Mouse (Mus musculus) heart, embryonic 15.5 days (tissue): ENCODE results near the gene Arid1a. TPM values are rescaled to one million over a fixed set of nuclear protein-coding genes. Genes with fewer than 3 reads are reported as not detected.
"Not testable (repeated sequence)": the region's sequence is repeated elsewhere in the genome, so short reads cannot be mapped to it uniquely, and the experiment has no call there.

Experiments
- ATAC-seq: fragments of 200-750 bp; cut with Nextera tagmentation; replicated peaks from 2 replicates; pipeline ENCODE4 v1.8.0; 2017; ENCODE audit warnings: low read depth, moderate TSS enrichment; ENCODE audit not compliant: insufficient number of reproducible peaks, insufficient read depth, low FRiP score
- H3K27ac ChIP-seq: fragments of 300-500 bp; sonication (generic); 2 replicates; pipeline ENCODE4 v1.5.1; 2015; ENCODE audit warnings: mild to moderate bottlenecking, inconsistent platforms
- H3K27me3 ChIP-seq: fragments of 300-500 bp; sonication (generic); 2 replicates; pipeline ENCODE4 v1.6.1; 2015; ENCODE audit warnings: inconsistent platforms
- H3K36me3 ChIP-seq: fragments of 300-500 bp; sonication (generic); 2 replicates; pipeline ENCODE4 v1.6.1; 2015; ENCODE audit warnings: mild to moderate bottlenecking, inconsistent platforms
- H3K4me1 ChIP-seq: fragments of 300-500 bp; sonication (generic); replicated peaks from 2 replicates; pipeline ENCODE4 v1.6.1; 2015; ENCODE audit warnings: inconsistent platforms
- H3K4me2 ChIP-seq: fragments of 300-500 bp; sonication (generic); 2 replicates; pipeline ENCODE4 v1.6.1; 2015; ENCODE audit warnings: inconsistent platforms, mild to moderate bottlenecking, moderate library complexity
- H3K4me3 ChIP-seq: fragments of 300-500 bp; sonication (generic); 2 replicates; pipeline ENCODE4 v1.5.1; 2015; ENCODE audit warnings: mild to moderate bottlenecking, inconsistent platforms
- H3K9ac ChIP-seq: fragments of 300-500 bp; sonication (generic); 2 replicates; pipeline ENCODE4 v1.6.1; 2015; ENCODE audit warnings: mild to moderate bottlenecking, inconsistent platforms
- H3K9me3 ChIP-seq: fragments of 300-500 bp; sonication (generic); replicated peaks from 2 replicates; pipeline ENCODE4 v1.6.1; 2016; ENCODE audit warnings: inconsistent platforms
- WGBS: fragments of 180-500 bp; shearing (Covaris S2); methylation state at CpG from one replicate; pipeline ENCODE4 v1.1.7; 2015; ENCODE audit warnings: mixed read lengths; 5-methylcytosine and 5-hydroxymethylcytosine counted together
- polyA plus RNA-seq: library from polyadenylated mRNA; unstranded; fragments of >200 nt; fragmentation: Nextera tagmentation; extraction: Ambion mirVana; gene quantifications from 2 replicates; pipeline ENCODE4 v1.2.1, GENCODE M21; 2015

The Arid1a gene
- polyA plus RNA-seq, 1 experiment from 2014 or later, result 16.5 TPM

- Histone ChIP-seq H3K9ac (peak overlapping the region; percentile 34), H3K27me3 (no peaks in the 10 kb centered on the region), H3K4me3 (peak overlapping the region; percentile 35), H3K4me2 (peak overlapping the region; percentile 58), H3K27ac (peak overlapping the region; percentile 92), H3K9me3 (no peaks in the 10 kb centered on the region), H3K36me3 (peaks cover 16% of the 10 kb centered on the region; the same call in 1 of the 2 replicates), H3K4me1 (peaks cover 25% of the 10 kb centered on the region)
- peak; percentile 85 for ATAC-seq
- 11% methylated on average over 10 of the region's 10 CpGs for WGBS
Measured at GRCm38 (mm10) chr4:133660193-133661155, 96.1 kb downstream of the Arid1a start.

GRCm38 (mm10) chr4:133659497-133660192 lies 96.9 kb downstream of the Arid1a start:
- H3K4me1 ChIP-seq, result peaks cover 25% of the 10 kb centered on the region
- H3K4me3 ChIP-seq, result peak overlapping the region; percentile 35
- H3K4me2 ChIP-seq, result peak overlapping the region; percentile 58
- peak overlapping the region; percentile 34 for H3K9ac ChIP-seq
- no peaks in the 10 kb centered on the region for H3K27me3 ChIP-seq
- no peaks in the 10 kb centered on the region for H3K9me3 ChIP-seq
- peaks cover 11% of the 10 kb centered on the region; the same call in 1 of the 2 replicates for H3K36me3 ChIP-seq
- peak overlapping the region; percentile 92 for H3K27ac ChIP-seq
- WGBS, result 18% methylated on average over 15 of the region's 15 CpGs
- peak; percentile 12; the same call in 1 of the 2 replicates for ATAC-seq

- peaks cover 7% of the 10 kb centered on the region; the same call in 1 of the 2 replicates for H3K36me3 ChIP-seq
- no peak overlapping the region for H3K4me2 ChIP-seq
- no peak overlapping the region for H3K4me3 ChIP-seq
- H3K9me3 ChIP-seq, result no peaks in the 10 kb centered on the region
- no peak overlapping the region for H3K9ac ChIP-seq
- ATAC-seq, result no peak
- H3K27ac ChIP-seq, result peak overlapping the region; percentile 92; the same call in 1 of the 2 replicates
- H3K27me3 ChIP-seq, result no peaks in the 10 kb centered on the region
- H3K4me1 ChIP-seq, result peaks cover 25% of the 10 kb centered on the region
- 59% methylated on average over 2 of the region's 2 CpGs for WGBS
Measured at GRCm38 (mm10) chr4:133658729-133659128, 97.8 kb downstream of the Arid1a start.

GRCm38 (mm10) chr4:133657829-133658458 lies 98.6 kb downstream of the Arid1a start:
- no peaks in the 10 kb centered on the region for H3K27me3 ChIP-seq
- H3K9me3 ChIP-seq, result no peaks in the 10 kb centered on the region
- no peak overlapping the region for H3K27ac ChIP-seq
- ATAC-seq, result no peak
- H3K9ac ChIP-seq, result no peak overlapping the region
- no peak overlapping the region for H3K4me3 ChIP-seq
- H3K4me2 ChIP-seq, result no peak overlapping the region
- H3K36me3 ChIP-seq, result peaks cover 7% of the 10 kb centered on the region; the same call in 1 of the 2 replicates
- peaks cover 25% of the 10 kb centered on the region for H3K4me1 ChIP-seq
- WGBS, result 53% methylated on average over 5 of the region's 5 CpGs

- Histone ChIP-seq H3K4me1 (peaks cover 25% of the 10 kb centered on the region), H3K9me3 (no peaks in the 10 kb centered on the region), H3K9ac (no peak overlapping the region), H3K36me3 (0 out of 2 replicates have a peak, but pooled peaks cover 2% of the 10 kb centered on the region), H3K4me2 (no peak overlapping the region), H3K4me3 (no peak overlapping the region), H3K27me3 (no peaks in the 10 kb centered on the region), H3K27ac (no peak overlapping the region)
- no peak for ATAC-seq
- WGBS, result 28% methylated on average over 4 of the region's 4 CpGs
Measured at GRCm38 (mm10) chr4:133656997-133657396, 99.6 kb downstream of the Arid1a start.

GRCm38 (mm10) chr4:133656294-133656693 lies 100.3 kb downstream of the Arid1a start:
- no peaks in the 10 kb centered on the region for H3K9me3 ChIP-seq
- no peak overlapping the region for H3K4me2 ChIP-seq
- H3K4me3 ChIP-seq, result no peak overlapping the region
- no peak overlapping the region for H3K9ac ChIP-seq
- no peaks in the 10 kb centered on the region for H3K27me3 ChIP-seq
- H3K4me1 ChIP-seq, result peaks cover 27% of the 10 kb centered on the region
- H3K27ac ChIP-seq, result no peak overlapping the region
- 53% methylated on average over 4 of the region's 4 CpGs for WGBS
- H3K36me3 ChIP-seq, result no peaks in the 10 kb centered on the region
- ATAC-seq, result no peak

GRCm38 (mm10) chr4:133654070-133654469 lies 102.5 kb downstream of the Arid1a start:
- H3K27ac ChIP-seq, H3K4me2 ChIP-seq, H3K4me3 ChIP-seq, H3K9ac ChIP-seq, H3K27me3 ChIP-seq, H3K9me3 ChIP-seq, H3K36me3 ChIP-seq, ATAC-seq: not testable (repeated sequence)
- H3K4me1 ChIP-seq, result peaks cover 15% of the 10 kb centered on the region
- 93% methylated on average over 5 of the region's 5 CpGs for WGBS

GRCm38 (mm10) chr4:133652746-133653145 lies 103.8 kb downstream of the Arid1a start:
- 72% methylated on average over 10 of the region's 10 CpGs for WGBS
- Histone ChIP-seq H3K4me3 (no peak overlapping the region), H3K36me3 (no peaks in the 10 kb centered on the region), H3K27me3 (no peaks in the 10 kb centered on the region), H3K4me2 (no peak overlapping the region), H3K9ac (no peak overlapping the region), H3K27ac (no peak overlapping the region), H3K9me3 (no peaks in the 10 kb centered on the region), H3K4me1 (peaks cover 11% of the 10 kb centered on the region)
- ATAC-seq, result no peak

- Histone ChIP-seq H3K4me1 (peaks cover 11% of the 10 kb centered on the region), H3K36me3 (no peaks in the 10 kb centered on the region), H3K27ac (no peak overlapping the region), H3K27me3 (no peaks in the 10 kb centered on the region), H3K9me3 (no peaks in the 10 kb centered on the region), H3K9ac (no peak overlapping the region), H3K4me2 (no peak overlapping the region), H3K4me3 (no peak overlapping the region)
- 61% methylated on average over 4 of the region's 4 CpGs for WGBS
- ATAC-seq, result no peak
Measured at GRCm38 (mm10) chr4:133651986-133652385, 104.6 kb downstream of the Arid1a start.

GRCm38 (mm10) chr4:133651445-133651844 lies 105.1 kb downstream of the Arid1a start:
- no peak overlapping the region for H3K9ac ChIP-seq
- WGBS, result 45% methylated on average over 10 of the region's 10 CpGs

More at GRCm38 (mm10) chr4:133651445-133651844, 105.1 kb downstream of the Arid1a start:
- H3K4me1 ChIP-seq, result peaks cover 11% of the 10 kb centered on the region
- H3K27me3 ChIP-seq, result no peaks in the 10 kb centered on the region
- ATAC-seq, result no peak
- H3K4me2 ChIP-seq, result no peak overlapping the region
- no peaks in the 10 kb centered on the region for H3K9me3 ChIP-seq
- no peaks in the 10 kb centered on the region for H3K36me3 ChIP-seq
- no peak overlapping the region for H3K27ac ChIP-seq
- no peak overlapping the region for H3K4me3 ChIP-seq
